Mouse (Mus musculus) neural tube, embryonic 11.5 days (tissue): ENCODE data around the gene Hist1h2br. TPM values are rescaled to one million over a fixed set of nuclear protein-coding genes. Genes with fewer than 3 reads are reported as not detected.
"Not testable (repeated sequence)": the region's sequence is repeated elsewhere in the genome, so short reads cannot be mapped to it uniquely, and the experiment has no call there.

Experiments used
- ATAC-seq: fragments of 200-750 bp; cut with Nextera tagmentation; 2 replicates; pipeline ENCODE4 v1.8.0; 2017; ENCODE audit warnings: moderate number of reproducible peaks, mild to moderate bottlenecking, moderate TSS enrichment, moderate library complexity; ENCODE audit not compliant: insufficient read depth, low FRiP score, low TSS enrichment
- DNase-seq: peaks from one replicate; pipeline ENCODE4 v3.0.0-alpha.2; 2015; ENCODE audit warnings: low spot score
- H3K27ac ChIP-seq: fragments of 300-500 bp; sonication (generic); 2 replicates; pipeline ENCODE4 v1.5.1; 2014; ENCODE audit warnings: low read depth, mild to moderate bottlenecking, low read length
- H3K27me3 ChIP-seq: fragments of 300-500 bp; sonication (generic); 2 replicates; pipeline ENCODE4 v1.6.1; 2014; ENCODE audit warnings: mild to moderate bottlenecking, low read length, mixed read lengths; ENCODE audit not compliant: control insufficient read depth, insufficient read depth
- H3K36me3 ChIP-seq: fragments of 300-500 bp; sonication (generic); 2 replicates; pipeline ENCODE4 v1.6.1; 2014; ENCODE audit warnings: mild to moderate bottlenecking, low read length, moderate library complexity, mixed read lengths; ENCODE audit not compliant: control insufficient read depth, insufficient read depth
- H3K4me1 ChIP-seq: fragments of 300-500 bp; sonication (generic); 2 replicates; pipeline ENCODE4 v1.6.1; 2014; ENCODE audit warnings: low read length, mixed read lengths; ENCODE audit not compliant: control insufficient read depth, insufficient read depth
- H3K4me2 ChIP-seq: fragments of 300-500 bp; sonication (generic); 2 replicates; pipeline ENCODE4 v1.6.1; 2014; ENCODE audit warnings: low read depth, mild to moderate bottlenecking, moderate library complexity
- H3K4me3 ChIP-seq: fragments of 300-500 bp; sonication (generic); 2 replicates; pipeline ENCODE4 v1.5.1; 2014; ENCODE audit warnings: low read depth, low read length
- H3K9ac ChIP-seq: fragments of 300-500 bp; sonication (generic); 2 replicates; pipeline ENCODE4 v1.6.1; 2014; ENCODE audit warnings: mild to moderate bottlenecking, low read length
- H3K9me3 ChIP-seq: fragments of 300-500 bp; sonication (generic); 2 replicates; pipeline ENCODE4 v1.6.1; 2016; ENCODE audit warnings: low read length; ENCODE audit not compliant: control insufficient read depth
- WGBS: fragments of 180-500 bp; shearing (Covaris S2); extraction: QIAGEN DNeasy Blood & Tissue Kit; methylation state at CpG from one replicate; pipeline ENCODE4 v1.1.7; 2014; 5-methylcytosine and 5-hydroxymethylcytosine counted together
- polyA plus RNA-seq: library from polyadenylated mRNA; unstranded; fragments of >200 nt; fragmentation: Nextera tagmentation; extraction: Ambion mirVana; gene quantifications from 2 replicates; pipeline ENCODE4 v1.2.1, GENCODE M21; 2014

The Hist1h2br gene
- polyA plus RNA-seq, 1 experiment from 2014 or later, result 20.0 TPM

GRCm38 (mm10) chr13:21855698-21856162 is 22.2 kb downstream of the Hist1h2br start:
- peak overlapping the region; percentile 46 for H3K4me3 ChIP-seq
- peak overlapping the region; percentile 22; the same call in 1 of the 2 replicates for H3K9ac ChIP-seq
- under 1% methylated on average over 15 of the region's 15 CpGs for WGBS
- peak overlapping the region; percentile 44 for H3K4me2 ChIP-seq
- DNase-seq (peak; percentile 53), ATAC-seq (no peak)
- no peaks in the 10 kb centered on the region for H3K27me3 ChIP-seq
- H3K36me3 ChIP-seq, result no peaks in the 10 kb centered on the region
- H3K9me3 ChIP-seq, result no peaks in the 10 kb centered on the region
- no peak overlapping the region for H3K27ac ChIP-seq
- no peaks in the 10 kb centered on the region for H3K4me1 ChIP-seq

- Histone ChIP-seq H3K27me3 (no peaks in the 10 kb centered on the region), H3K4me2 (no peak overlapping the region), H3K9me3 (no peaks in the 10 kb centered on the region), H3K9ac (no peak overlapping the region), H3K27ac (no peak overlapping the region), H3K4me1 (no peaks in the 10 kb centered on the region), H3K36me3 (no peaks in the 10 kb centered on the region), H3K4me3 (no peak overlapping the region)
- ATAC-seq (no peak; the same call in 1 of the 2 replicates), DNase-seq (no peak)
- 10% methylated on average over 5 of the region's 5 CpGs for WGBS
Observed at GRCm38 (mm10) chr13:21861608-21862007, 28.1 kb downstream of the Hist1h2br start.

GRCm38 (mm10) chr13:21865503-21865902 is 32.0 kb downstream of the Hist1h2br start:
- not testable (repeated sequence) for H3K4me1 ChIP-seq, H3K27me3 ChIP-seq, H3K4me3 ChIP-seq, H3K9me3 ChIP-seq, H3K27ac ChIP-seq, DNase-seq, H3K4me2 ChIP-seq, H3K9ac ChIP-seq, H3K36me3 ChIP-seq, ATAC-seq
- WGBS, result 73% methylated on average over 3 of the region's 3 CpGs

GRCm38 (mm10) chr13:21880735-21881134 is 47.2 kb downstream of the Hist1h2br start:
- Histone ChIP-seq H3K4me1 (no peaks in the 10 kb centered on the region), H3K4me2 (no peak overlapping the region), H3K27ac (no peak overlapping the region), H3K4me3 (no peak overlapping the region), H3K9me3 (no peaks in the 10 kb centered on the region), H3K9ac (no peak overlapping the region), H3K27me3 (no peaks in the 10 kb centered on the region), H3K36me3 (no peaks in the 10 kb centered on the region)
- ATAC-seq (no peak), DNase-seq (no peak)
- WGBS, result 84% methylated on average over 6 of the region's 6 CpGs

GRCm38 (mm10) chr13:21881878-21882669 is 48.5 kb downstream of the Hist1h2br start:
- Histone ChIP-seq H3K27ac (no peak overlapping the region), H3K27me3 (no peaks in the 10 kb centered on the region), H3K4me2 (peak overlapping the region; percentile 39), H3K36me3 (no peaks in the 10 kb centered on the region), H3K4me1 (no peaks in the 10 kb centered on the region), H3K9me3 (no peaks in the 10 kb centered on the region), H3K9ac (no peak overlapping the region), H3K4me3 (peak overlapping the region; percentile 26)
- under 1% methylated on average over 27 of the region's 27 CpGs for whole genome bisulfite sequencing
- DNase-seq (peak; percentile 63), ATAC-seq (no peak; the same call in 1 of the 2 replicates)

- H3K4me3 ChIP-seq, result peak overlapping the region; percentile 26
- no peaks in the 10 kb centered on the region for H3K36me3 ChIP-seq
- no peaks in the 10 kb centered on the region for H3K9me3 ChIP-seq
- DNase-seq, result peak; percentile 76
- whole genome bisulfite sequencing, result under 1% methylated on average over 13 of the region's 13 CpGs
- ATAC-seq, result peak; percentile 41; the same call in 1 of the 2 replicates
- no peaks in the 10 kb centered on the region for H3K27me3 ChIP-seq
- H3K4me1 ChIP-seq, result no peaks in the 10 kb centered on the region
- peak overlapping the region; percentile 39 for H3K4me2 ChIP-seq
- no peak overlapping the region; the same call in 1 of the 2 replicates for H3K9ac ChIP-seq
- no peak overlapping the region for H3K27ac ChIP-seq
Observed at GRCm38 (mm10) chr13:21882760-21883405, 49.3 kb downstream of the Hist1h2br start.

GRCm38 (mm10) chr13:21883407-21883806 is 49.9 kb downstream of the Hist1h2br start:
- DNase-seq (no peak), ATAC-seq (no peak)
- Histone ChIP-seq H3K27me3 (no peaks in the 10 kb centered on the region), H3K27ac (no peak overlapping the region), H3K36me3 (no peaks in the 10 kb centered on the region), H3K9me3 (no peaks in the 10 kb centered on the region), H3K4me1 (no peaks in the 10 kb centered on the region), H3K4me2 (peak overlapping the region; percentile 28), H3K4me3 (no peak overlapping the region), H3K9ac (no peak overlapping the region; the same call in 1 of the 2 replicates)
- 35% methylated on average over 5 of the region's 5 CpGs for WGBS

- Histone ChIP-seq H3K9ac (no peak overlapping the region), H3K36me3 (no peaks in the 10 kb centered on the region), H3K4me1 (no peaks in the 10 kb centered on the region), H3K9me3 (no peaks in the 10 kb centered on the region), H3K4me2 (no peak overlapping the region), H3K27ac (no peak overlapping the region), H3K4me3 (no peak overlapping the region), H3K27me3 (no peaks in the 10 kb centered on the region)
- 80% methylated on average over 4 of the region's 4 CpGs for WGBS
- ATAC-seq (no peak), DNase-seq (no peak)
Observed at GRCm38 (mm10) chr13:21884586-21884985, 51.0 kb downstream of the Hist1h2br start.
